Mouse (Mus musculus) macrophage (primary cell): Measurements from ENCODE around the gene Tmem183a. TPM values are rescaled to one million over a fixed set of nuclear protein-coding genes. Genes with fewer than 3 reads are reported as not detected.
A peak's percentile ranks its signal among the peaks of the same experiment; 100 is the strongest.

ENCODE experiments used
- H3K27ac ChIP-seq: fragments of 350-480 bp; formaldehyde crosslinking; 2 replicates; pipeline ENCODE4 v1.9.0; 2021
- H3K36me3 ChIP-seq: fragments of 350-480 bp; formaldehyde crosslinking; 2 replicates; pipeline ENCODE4 v1.9.0; 2021; ENCODE audit errors: inconsistent target
- H3K4me3 ChIP-seq: fragments of 350-480 bp; formaldehyde crosslinking; 2 replicates; pipeline ENCODE4 v1.9.0; 2021; ENCODE audit errors: inconsistent target
- H3K79me2 ChIP-seq: fragments of 350-480 bp; formaldehyde crosslinking; 2 replicates; pipeline ENCODE4 v1.9.0; 2021; ENCODE audit errors: inconsistent target
- WGBS: methylation state at CpG from one replicate; pipeline ENCODE4 v1.1.7; 2026; ENCODE audit warnings: inconsistent platforms; ENCODE audit not compliant: missing documents; 5-methylcytosine and 5-hydroxymethylcytosine counted together
- polyA plus RNA-seq: library from polyadenylated mRNA; stranded (reverse); fragments of 250-400 nt; gene quantifications from 3 replicates; pipeline ENCODE4 v1.2.4, GENCODE M21; 2018; ENCODE audit warnings: inconsistent platforms

Gene Tmem183a
- polyA plus RNA-seq, 1 experiment from 2014 or later = 35.6 TPM

- H3K27ac ChIP-seq = no peak overlapping the region
- H3K79me2 ChIP-seq = no peaks in the 10 kb centered on the region
- 97% methylated on average over 18 of the region's 18 CpGs for WGBS
- H3K4me3 ChIP-seq = no peak overlapping the region
- no peaks in the 10 kb centered on the region for H3K36me3 ChIP-seq
Observed at GRCm38 (mm10) chr1:134339757-134340619, 21.8 kb downstream of the Tmem183a start.

- 95% methylated on average over 7 of the region's 7 CpGs for WGBS
- no peak overlapping the region for H3K4me3 ChIP-seq
- H3K27ac ChIP-seq = no peak overlapping the region
- no peaks in the 10 kb centered on the region for H3K36me3 ChIP-seq
- no peaks in the 10 kb centered on the region for H3K79me2 ChIP-seq
Observed at GRCm38 (mm10) chr1:134339162-134339561, 22.6 kb downstream of the Tmem183a start.

GRCm38 (mm10) chr1:134336958-134337710 lies 24.6 kb downstream of the Tmem183a start:
- Histone ChIP-seq H3K4me3 (no peak overlapping the region), H3K27ac (no peak overlapping the region), H3K79me2 (no peaks in the 10 kb centered on the region), H3K36me3 (no peaks in the 10 kb centered on the region)
- 21% methylated on average over 11 of the region's 11 CpGs for WGBS

GRCm38 (mm10) chr1:134335924-134336810 lies 25.6 kb downstream of the Tmem183a start:
- no peak overlapping the region for H3K4me3 ChIP-seq
- no peaks in the 10 kb centered on the region for H3K79me2 ChIP-seq
- no peaks in the 10 kb centered on the region for H3K36me3 ChIP-seq
- 85% methylated on average over 12 of the region's 12 CpGs for WGBS
- H3K27ac ChIP-seq = no peak overlapping the region

- no peaks in the 10 kb centered on the region for H3K79me2 ChIP-seq
- H3K36me3 ChIP-seq = no peaks in the 10 kb centered on the region
- H3K27ac ChIP-seq = no peak overlapping the region
- no peak overlapping the region for H3K4me3 ChIP-seq
- WGBS = 84% methylated on average over 13 of the region's 13 CpGs
Observed at GRCm38 (mm10) chr1:134335211-134335923, 26.4 kb downstream of the Tmem183a start.

GRCm38 (mm10) chr1:134334111-134334827 lies 27.5 kb downstream of the Tmem183a start:
- H3K36me3 ChIP-seq = no peaks in the 10 kb centered on the region
- no peak overlapping the region for H3K4me3 ChIP-seq
- H3K79me2 ChIP-seq = no peaks in the 10 kb centered on the region
- 83% methylated on average over 7 of the region's 7 CpGs for WGBS
- H3K27ac ChIP-seq = no peak overlapping the region

- H3K4me3 ChIP-seq = no peak overlapping the region
- H3K36me3 ChIP-seq = no peaks in the 10 kb centered on the region
- H3K79me2 ChIP-seq = no peaks in the 10 kb centered on the region
- WGBS = 83% methylated on average over 10 of the region's 10 CpGs
- H3K27ac ChIP-seq = no peak overlapping the region
Observed at GRCm38 (mm10) chr1:134333371-134334110, 28.2 kb downstream of the Tmem183a start.

GRCm38 (mm10) chr1:134332770-134333271 lies 29.0 kb downstream of the Tmem183a start, which contains the start of gene Ppfia4:
Gene Ppfia4 (minus strand): TSS chr1:134332928.
- 3% methylated on average over 13 of the region's 13 CpGs for WGBS
- no peak within 1 kb of the TSS for H3K4me3 ChIP-seq
- no peaks in the 10 kb centered on the region for H3K79me2 ChIP-seq
- H3K36me3 ChIP-seq = no peaks in the 10 kb centered on the region
- peak within 1 kb of the TSS; percentile 12; the same call in 1 of the 2 replicates for H3K27ac ChIP-seq

- H3K4me3 ChIP-seq = no peak overlapping the region
- no peak overlapping the region for H3K27ac ChIP-seq
- WGBS = 45% methylated on average over 20 of the region's 20 CpGs
- H3K79me2 ChIP-seq = no peaks in the 10 kb centered on the region
- H3K36me3 ChIP-seq = no peaks in the 10 kb centered on the region
Observed at GRCm38 (mm10) chr1:134331879-134332635, 29.7 kb downstream of the Tmem183a start.

GRCm38 (mm10) chr1:134326841-134327346 lies 34.9 kb downstream of the Tmem183a start:
- Histone ChIP-seq H3K79me2 (no peaks in the 10 kb centered on the region), H3K36me3 (no peaks in the 10 kb centered on the region), H3K27ac (no peak overlapping the region), H3K4me3 (no peak overlapping the region)
- 95% methylated on average over 12 of the region's 12 CpGs for WGBS

GRCm38 (mm10) chr1:134322591-134322990 lies 39.2 kb downstream of the Tmem183a start:
- 71% methylated on average over 6 of the region's 6 CpGs for WGBS
- H3K79me2 ChIP-seq = no peaks in the 10 kb centered on the region
- H3K36me3 ChIP-seq = no peaks in the 10 kb centered on the region
- H3K4me3 ChIP-seq = no peak overlapping the region
- H3K27ac ChIP-seq = no peak overlapping the region
